Comparison of ENCODE assay signal across 9 mouse cellular contexts in genomic region chr9:89821109-89821852, GRCm38 (mm10).
DNase-seq lines count a peak whose midpoint lies in the region; ATAC-seq lines count a peak whose summit lies in the region.
"Had no signal": no experiment of that assay in that cellular context is flagged by ENCODE, and none has a peak within 500 bp of the region (broad histone marks: within the 10 kb centered on the region; RNA-seq: fewer than 3 reads in every experiment).

No protein-coding gene starts in this region.

- no peak overlapping the region for H3K9ac ChIP-seq in lung, embryonic 15.5 days
- no peak overlapping the region for H3K9ac ChIP-seq in hindbrain, embryonic 15.5 days
- H3K9ac ChIP-seq in neural tube, embryonic 15.5 days (replicated peaks): no peak overlapping the region

- H3K4me1 ChIP-seq in lung, embryonic 15.5 days: peaks cover 9% of the 10 kb centered on the region; the same call in 1 of the 2 replicates
- peaks cover 15% of the 10 kb centered on the region for H3K4me1 ChIP-seq in hindbrain, embryonic 15.5 days (replicated peaks)
- peaks cover 12% of the 10 kb centered on the region for H3K4me1 ChIP-seq in neural tube, embryonic 15.5 days
- H3K4me1 ChIP-seq: megakaryocyte, embryonic 14.5 days had no signal

- H3K4me2 ChIP-seq in lung, embryonic 15.5 days: no peak overlapping the region
- H3K4me2 ChIP-seq in hindbrain, embryonic 15.5 days: peak overlapping the region; percentile 21; the same call in 1 of the 2 replicates
- no peak overlapping the region for H3K4me2 ChIP-seq in neural tube, embryonic 15.5 days

- peak; percentile 37 for DNase-seq in adrenal gland, postnatal 10 days
- DNase-seq in adrenal gland, adult 18-20 months (ENCODE audit: low spot score in 2 of 2): no peak
- no peak for DNase-seq in lung, postnatal 14 days
- no peak for DNase-seq in left cerebral cortex, adult 9 months (ENCODE audit: low spot score in 2 of 2)
- no peak for DNase-seq in cerebellum, adult 9-10 months

- H3K36me3 ChIP-seq in lung, embryonic 15.5 days: no peaks in the 10 kb centered on the region
- no peaks in the 10 kb centered on the region for H3K36me3 ChIP-seq in hindbrain, embryonic 15.5 days
- no peaks in the 10 kb centered on the region for H3K36me3 ChIP-seq in neural tube, embryonic 15.5 days

- H3K4me3 ChIP-seq in lung, embryonic 15.5 days: no peak overlapping the region
- H3K4me3 ChIP-seq in hindbrain, embryonic 15.5 days: no peak overlapping the region
- no peak overlapping the region for H3K4me3 ChIP-seq in neural tube, embryonic 15.5 days (replicated peaks)
- H3K4me3 ChIP-seq: megakaryocyte, embryonic 14.5 days had no signal

- peak; percentile 73; the same call in 1 of the 2 replicates for ATAC-seq in lung, embryonic 15.5 days (ENCODE audit: borderline replicate concordance, extremely low read depth, low FRiP score, low TSS enrichment)
- ATAC-seq in hindbrain, embryonic 15.5 days (ENCODE audit: low FRiP score, low read depth): peak; percentile 80
- ATAC-seq in neural tube, embryonic 15.5 days (ENCODE audit: low FRiP score): peak; percentile 81

- WGBS in lung, embryonic 15.5 days: 36% methylated on average over 20 of the region's 20 CpGs
- 42% methylated on average over 20 of the region's 20 CpGs for WGBS in hindbrain, embryonic 15.5 days
- 44% methylated on average over 20 of the region's 20 CpGs for WGBS in neural tube, embryonic 15.5 days

- H3K9me3 ChIP-seq in lung, embryonic 15.5 days: no peaks in the 10 kb centered on the region
- no peaks in the 10 kb centered on the region for H3K9me3 ChIP-seq in hindbrain, embryonic 15.5 days
- H3K9me3 ChIP-seq in neural tube, embryonic 15.5 days (replicated peaks): no peaks in the 10 kb centered on the region
- H3K9me3 ChIP-seq: megakaryocyte, embryonic 14.5 days had no signal

- H3K27me3 ChIP-seq in lung, embryonic 15.5 days: no peaks in the 10 kb centered on the region
- no peaks in the 10 kb centered on the region for H3K27me3 ChIP-seq in hindbrain, embryonic 15.5 days
- H3K27me3 ChIP-seq in neural tube, embryonic 15.5 days (replicated peaks): no peaks in the 10 kb centered on the region

- H3K27ac ChIP-seq in lung, embryonic 15.5 days: peak overlapping the region; percentile 10; the same call in 1 of the 2 replicates
- H3K27ac ChIP-seq in hindbrain, embryonic 15.5 days (replicated peaks): peak overlapping the region; percentile 73
- H3K27ac ChIP-seq in neural tube, embryonic 15.5 days (replicated peaks): peak overlapping the region; percentile 19

Comparison
In these comparisons a context has a peak if more than half of its experiments do, and no peak if none do; other contexts are left out.
1. H3K27ac ChIP-seq: peak in every context shown above with its lines; median percentile 73 in hindbrain, embryonic 15.5 days; 19 in neural tube, embryonic 15.5 days; 10 in lung, embryonic 15.5 days.